Mouse (Mus musculus) kidney, adult 2 months (tissue): ENCODE measurements at regions not wholly inside any gene's neighbourhood (a gene's known extent, or its start where the extent isn't known, plus 50 kb on each side); places are given as distances from the start of the nearest gene placed in this dataset.

Source experiments
- CTCF ChIP-seq: fragments of 200-500 bp; conservative IDR thresholded peaks from 2 replicates; pipeline ENCODE4 v1.5.1; 2011; ENCODE audit warnings: low read depth, mild to moderate bottlenecking, control low read depth, low read length, moderate library complexity, mixed read lengths; ENCODE audit not compliant: insufficient read depth, insufficient read length
- POLR2A ChIP-seq: fragments of 200-500 bp; IDR thresholded peaks from one replicate; pipeline ENCODE4 v1.6.1; 2011; ENCODE audit warnings: low read depth, low read length, control low read depth

- TF ChIP-seq CTCF, result no peak
- no peak for TF ChIP-seq POLR2A
Observed at GRCm38 (mm10) chr3:139844443-139844842, 638.9 kb downstream of the Stpg2 start.
